Mouse (Mus musculus): ENCODE results near the gene Gm14147. TPM values are rescaled to one million over a fixed set of nuclear protein-coding genes. Genes with fewer than 3 reads are reported as not detected.
"Not testable (repeated sequence)": the region's sequence is repeated elsewhere in the genome, so short reads cannot be mapped to it uniquely, and the experiment has no call there.

Gm14147 gene
- polyA plus RNA-seq (2015; fragmentation: Nextera tagmentation; extraction: Ambion mirVana) = not detected in 2 replicates

DNA sequence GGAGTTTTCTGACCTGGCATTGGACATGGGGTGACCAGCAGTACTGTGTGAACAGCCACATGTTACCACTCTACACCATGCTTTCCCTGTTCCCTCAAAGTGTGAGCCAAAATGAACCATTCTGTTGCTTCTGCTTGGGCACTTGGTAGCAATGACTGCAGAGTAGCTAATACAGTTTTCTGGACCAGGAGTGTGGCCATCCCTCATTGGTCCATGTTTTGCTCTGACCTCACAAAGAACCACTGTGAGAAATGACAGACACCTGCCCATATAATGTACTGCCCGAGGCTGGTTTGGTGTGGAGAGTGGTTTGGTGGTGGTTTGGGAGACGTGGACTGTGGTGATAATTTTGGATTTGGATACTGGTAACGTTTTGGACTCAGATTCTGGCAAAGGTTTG lies at the start of gene Gm14147:
Gene Gm14147 (plus strand): TSS at position 301 of the 400 bp plus-strand sequence.
- H3K4me2 ChIP-seq (ENCODE audit: low read depth, low read length); ATAC-seq (replicated peaks; ENCODE audit: extremely low read depth, insufficient read depth, low FRiP score); H3K4me1 ChIP-seq (ENCODE audit: control insufficient read depth, insufficient read depth, low read length); H3K36me3 ChIP-seq (ENCODE audit: control insufficient read depth, insufficient read depth); H3K4me3 ChIP-seq (ENCODE audit: low read length); H3K27me3 ChIP-seq (ENCODE audit: control insufficient read depth, insufficient read depth, low read length); H3K9me3 ChIP-seq (replicated peaks; ENCODE audit: control insufficient read depth, low read length); H3K27ac ChIP-seq (ENCODE audit: low read length); H3K9ac ChIP-seq (ENCODE audit: low read length): not testable (repeated sequence)
- no CpG with 5 or more reads among the region's 3 CpGs for WGBS

DNA sequence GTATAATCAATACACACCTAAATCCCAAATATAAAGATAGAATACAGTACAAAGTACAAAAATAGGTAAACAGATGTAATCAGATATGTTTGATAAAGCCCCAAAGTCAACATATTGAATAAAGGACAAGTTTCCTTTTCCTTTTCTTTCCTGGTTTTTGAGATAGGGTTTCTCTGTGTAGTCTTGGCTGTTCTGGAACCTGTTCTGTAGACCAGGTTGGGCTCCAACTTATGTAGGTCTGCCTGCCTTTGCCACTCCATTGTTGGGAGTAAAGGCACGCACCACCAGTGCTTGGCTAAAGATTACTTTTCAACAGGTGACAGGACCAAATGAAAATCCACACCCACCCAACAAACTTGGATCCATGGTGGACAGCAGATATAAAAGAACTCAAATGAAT lies 41.4 kb upstream of the Gm14147 start:
- Histone ChIP-seq H3K9ac (ENCODE audit: low read length) (no peak overlapping the region), H3K27ac (ENCODE audit: low read length) (no peak overlapping the region), H3K4me1 (ENCODE audit: control insufficient read depth, insufficient read depth, low read length) (no peaks in the 10 kb centered on the region), H3K4me2 (ENCODE audit: low read depth, low read length) (no peak overlapping the region), H3K9me3 (replicated peaks; ENCODE audit: control insufficient read depth, low read length) (no peaks in the 10 kb centered on the region), H3K4me3 (ENCODE audit: low read length) (no peak overlapping the region), H3K36me3 (ENCODE audit: control insufficient read depth, insufficient read depth) (no peaks in the 10 kb centered on the region), H3K27me3 (ENCODE audit: control insufficient read depth, insufficient read depth, low read length) (no peaks in the 10 kb centered on the region)
- 84% methylated on average over 1 of the region's 1 CpGs for WGBS
- ATAC-seq (replicated peaks; ENCODE audit: extremely low read depth, insufficient read depth, low FRiP score) = no peak

DNA sequence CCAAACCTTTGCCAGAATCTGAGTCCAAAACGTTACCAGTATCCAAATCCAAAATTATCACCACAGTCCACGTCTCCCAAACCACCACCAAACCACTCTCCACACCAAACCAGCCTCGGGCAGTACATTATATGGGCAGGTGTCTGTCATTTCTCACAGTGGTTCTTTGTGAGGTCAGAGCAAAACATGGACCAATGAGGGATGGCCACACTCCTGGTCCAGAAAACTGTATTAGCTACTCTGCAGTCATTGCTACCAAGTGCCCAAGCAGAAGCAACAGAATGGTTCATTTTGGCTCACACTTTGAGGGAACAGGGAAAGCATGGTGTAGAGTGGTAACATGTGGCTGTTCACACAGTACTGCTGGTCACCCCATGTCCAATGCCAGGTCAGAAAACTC lies 5.8 kb upstream of the Gm14147 start, which contains the start of gene Gm14151:
Gene Gm14151 (minus strand): TSS at position 101 of the 400 bp plus-strand sequence.
- not testable (repeated sequence) for H3K36me3 ChIP-seq (ENCODE audit: control insufficient read depth, insufficient read depth); H3K27me3 ChIP-seq (ENCODE audit: control insufficient read depth, insufficient read depth, low read length); H3K4me1 ChIP-seq (ENCODE audit: control insufficient read depth, insufficient read depth, low read length); H3K4me3 ChIP-seq (ENCODE audit: low read length); H3K27ac ChIP-seq (ENCODE audit: low read length); H3K4me2 ChIP-seq (ENCODE audit: low read depth, low read length); H3K9ac ChIP-seq (ENCODE audit: low read length); H3K9me3 ChIP-seq (replicated peaks; ENCODE audit: control insufficient read depth, low read length); ATAC-seq (replicated peaks; ENCODE audit: extremely low read depth, insufficient read depth, low FRiP score)
- WGBS = no CpG with 5 or more reads among the region's 3 CpGs

Other genes starting within 250 kb of the Gm14147 start
- 41.5 and 43.2 TPM in 2 replicates for gene Abhd12, start 193.5 kb upstream of the Gm14147 start, polyA plus RNA-seq (2015; fragmentation: Nextera tagmentation; extraction: Ambion mirVana)
- 25.0 and 27.0 TPM in 2 replicates for gene Gins1, start 192.8 kb upstream of the Gm14147 start, polyA plus RNA-seq (2015; fragmentation: Nextera tagmentation; extraction: Ambion mirVana)
- 3.2 TPM in 2 replicates for gene Ninl, start 58.9 kb upstream of the Gm14147 start, polyA plus RNA-seq (2015; fragmentation: Nextera tagmentation; extraction: Ambion mirVana)
- 17.8 and 22.0 TPM in 2 replicates for gene Nanp, start 58.8 kb upstream of the Gm14147 start, polyA plus RNA-seq (2015; fragmentation: Nextera tagmentation; extraction: Ambion mirVana)
- gene Gm14151, start 5.9 kb upstream of the Gm14147 start, polyA plus RNA-seq (2015; fragmentation: Nextera tagmentation; extraction: Ambion mirVana) = not detected in 2 replicates